Mouse (Mus musculus) embryonic fibroblast, embryonic 13.5 days (primary cell): Measurements from ENCODE around the gene Cx3cr1.

ENCODE experiments used
- CTCF ChIP-seq: IDR thresholded peaks from 2 replicates; pipeline ENCODE4 v1.5.1; 2011; ENCODE audit warnings: mild to moderate bottlenecking, control low read depth, low read length, moderate library complexity, borderline replicate concordance; ENCODE audit not compliant: insufficient read depth
- POLR2A ChIP-seq: IDR thresholded peaks from 2 replicates; pipeline ENCODE4 v1.6.1; 2011; ENCODE audit warnings: low read depth, mild to moderate bottlenecking, control low read depth, low read length, moderate library complexity

- TF ChIP-seq POLR2A (no peak), CTCF (no peak)
These were observed 60.3 kb downstream of the Cx3cr1 start for GRCm38 (mm10) chr9:120009226-120009841.
